Mouse (Mus musculus) lung, postnatal 0 days (tissue): Measurements from ENCODE around the gene Cacna1a.
"Not testable (repeated sequence)": the region's sequence is repeated elsewhere in the genome, so short reads cannot be mapped to it uniquely, and the experiment has no call there.

Experiments
- CTCF ChIP-seq: IDR thresholded peaks from 2 replicates; pipeline ENCODE4 v1.5.1; 2016; ENCODE audit warnings: antibody characterized with exemption, mild to moderate bottlenecking
- EP300 ChIP-seq: IDR thresholded peaks from 2 replicates; pipeline ENCODE4 v1.6.1; 2016; ENCODE audit warnings: antibody characterized with exemption, mild to moderate bottlenecking, control low read depth

DNA sequence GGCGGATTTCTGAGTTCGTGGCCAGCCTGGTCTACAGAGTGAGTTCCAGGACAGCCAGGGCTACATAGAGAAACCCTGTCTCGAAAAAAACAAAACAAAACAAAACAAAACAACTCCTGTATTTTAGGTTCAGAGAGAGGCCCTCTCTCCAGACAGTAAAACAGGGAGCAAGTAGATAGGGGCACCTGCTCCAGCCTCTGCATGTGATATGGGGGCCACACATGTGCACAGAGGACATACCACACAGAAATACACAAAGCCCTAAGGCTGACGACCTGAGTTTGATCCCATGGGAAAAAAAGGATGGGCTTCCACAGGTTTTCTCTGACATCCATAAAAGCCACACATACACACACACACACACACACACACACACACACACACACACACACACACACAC is 235.2 kb downstream of the Cacna1a start:
- TF ChIP-seq CTCF, EP300: not testable (repeated sequence)
